ENCODE assay signal across 17 mouse cellular contexts in genomic region chr9:62613053-62613452, GRCm38 (mm10).
DNase-seq lines count a peak whose midpoint lies in the region; ATAC-seq and TF ChIP-seq lines count a peak whose summit lies in the region.
"Had no signal": no experiment of that assay in that cellular context is flagged by ENCODE, and none has a peak within 500 bp of the region (broad histone marks: within the 10 kb centered on the region; RNA-seq: fewer than 3 reads in every experiment).

No protein-coding gene starts in this region.

- no peaks in the 10 kb centered on the region for H3K27me3 ChIP-seq in forebrain, embryonic 10.5 days (ENCODE audit: poor library complexity, severe bottlenecking)
- H3K27me3 ChIP-seq in forebrain, embryonic 14.5 days (replicated peaks; ENCODE audit: control insufficient read depth, insufficient read depth, low read length): no peaks in the 10 kb centered on the region
- H3K27me3 ChIP-seq in neural tube, embryonic 11.5 days (ENCODE audit: control insufficient read depth, insufficient read depth, low read length): no peaks in the 10 kb centered on the region
- H3K27me3 ChIP-seq in lung, postnatal 0 days (replicated peaks; ENCODE audit: insufficient read depth, low read length): no peaks in the 10 kb centered on the region
- H3K27me3 ChIP-seq: forebrain, embryonic 15.5 days; intestine, embryonic 15.5 days; liver, embryonic 13.5 days had no signal

- H3K9ac ChIP-seq in forebrain, embryonic 14.5 days (ENCODE audit: low read length): no peak overlapping the region
- no peak overlapping the region for H3K9ac ChIP-seq in neural tube, embryonic 11.5 days (ENCODE audit: low read length)
- H3K9ac ChIP-seq in lung, postnatal 0 days (replicated peaks; ENCODE audit: low read depth): no peak overlapping the region
- H3K9ac ChIP-seq: forebrain, embryonic 15.5 days; intestine, embryonic 15.5 days; liver, embryonic 13.5 days had no signal

- no peak for TF ChIP-seq CTCF in embryonic fibroblast, embryonic 13.5 days (IDR thresholded peaks at IDR 0.05; ENCODE audit: borderline replicate concordance, insufficient read depth, low read length)
- no peak for TF ChIP-seq CTCF in lung, postnatal 0 days (IDR thresholded peaks at IDR 0.05)

- no peaks in the 10 kb centered on the region for H3K36me3 ChIP-seq in forebrain, embryonic 10.5 days (replicated peaks)
- H3K36me3 ChIP-seq in forebrain, embryonic 14.5 days (ENCODE audit: control insufficient read depth, insufficient read depth, low read length): no peaks in the 10 kb centered on the region
- no peaks in the 10 kb centered on the region for H3K36me3 ChIP-seq in neural tube, embryonic 11.5 days (ENCODE audit: control insufficient read depth, insufficient read depth, low read length)
- H3K36me3 ChIP-seq in lung, postnatal 0 days (ENCODE audit: insufficient read depth, low read length): no peaks in the 10 kb centered on the region
- H3K36me3 ChIP-seq: forebrain, embryonic 15.5 days; intestine, embryonic 15.5 days; liver, embryonic 13.5 days had no signal

- H3K4me3 ChIP-seq in forebrain, embryonic 10.5 days: no peak overlapping the region
- H3K4me3 ChIP-seq in forebrain, embryonic 14.5 days (ENCODE audit: low read depth, low read length): no peak overlapping the region
- H3K4me3 ChIP-seq in neural tube, embryonic 11.5 days (ENCODE audit: low read depth, low read length): no peak overlapping the region
- no peak overlapping the region for H3K4me3 ChIP-seq in embryonic fibroblast, embryonic 13.5 days (ENCODE audit: insufficient read depth, low read length)
- no peak overlapping the region for H3K4me3 ChIP-seq in lung, postnatal 0 days (ENCODE audit: low read depth, low read length)
- H3K4me3 ChIP-seq: forebrain, embryonic 15.5 days; intestine, embryonic 15.5 days; left cerebral cortex, adult 2 months; liver, embryonic 13.5 days had no signal

- peaks cover 14% of the 10 kb centered on the region for H3K9me3 ChIP-seq in forebrain, embryonic 10.5 days
- H3K9me3 ChIP-seq in forebrain, embryonic 14.5 days (replicated peaks; ENCODE audit: control insufficient read depth, low read length): 0 out of 2 replicates have a peak, but pooled peaks cover 3% of the 10 kb centered on the region
- no peaks in the 10 kb centered on the region for H3K9me3 ChIP-seq in neural tube, embryonic 11.5 days (ENCODE audit: control insufficient read depth, low read length)
- H3K9me3 ChIP-seq in lung, postnatal 0 days (ENCODE audit: low read length): no peaks in the 10 kb centered on the region
- H3K9me3 ChIP-seq: forebrain, embryonic 15.5 days; intestine, embryonic 15.5 days had no signal

- no peak for ATAC-seq in forebrain, embryonic 14.5 days
- no peak for ATAC-seq in neural tube, embryonic 11.5 days (ENCODE audit: insufficient read depth, low FRiP score, low TSS enrichment)
- ATAC-seq in lung, postnatal 0 days: no peak
- ATAC-seq: forebrain, embryonic 15.5 days; intestine, embryonic 15.5 days had no signal

- TF ChIP-seq EP300 in lung, postnatal 0 days (IDR thresholded peaks at IDR 0.05): no peak

- no peak overlapping the region for H3K4me2 ChIP-seq in forebrain, embryonic 14.5 days (ENCODE audit: low read length)
- H3K4me2 ChIP-seq in neural tube, embryonic 11.5 days (ENCODE audit: low read depth): no peak overlapping the region
- H3K4me2 ChIP-seq in lung, postnatal 0 days (replicated peaks; ENCODE audit: low read depth, low read length): no peak overlapping the region
- H3K4me2 ChIP-seq: forebrain, embryonic 15.5 days; intestine, embryonic 15.5 days; liver, embryonic 13.5 days had no signal

- DNase-seq in forebrain, embryonic 10.5 days (ENCODE audit: extremely low spot score, low spot score): no peak
- no peak for DNase-seq in forebrain, embryonic 14.5 days (ENCODE audit: low spot score)
- peak; percentile 51 for DNase-seq in neural tube, embryonic 11.5 days (ENCODE audit: low spot score)
- no peak for DNase-seq in neural tube, embryonic 10.5 days (ENCODE audit: extremely low spot score, low spot score)
- peak; percentile 93 for DNase-seq in retina, postnatal 1 day
- DNase-seq in lung, postnatal 0 days (ENCODE audit: low spot score): no peak
- no peak for DNase-seq in spleen, adult 18-20 months
- DNase-seq: adrenal gland, postnatal 10 days; cerebellum, postnatal 36 days; gastrocnemius, postnatal 36 days; kidney, postnatal 36 days; liver, embryonic 13.5 days; lung, postnatal 36 days had no signal

- TF ChIP-seq POLR2A in embryonic fibroblast, embryonic 13.5 days (IDR thresholded peaks at IDR 0.05; ENCODE audit: low read depth, low read length): no peak

- peak overlapping the region; percentile 71 for H3K27ac ChIP-seq in forebrain, embryonic 10.5 days
- H3K27ac ChIP-seq in forebrain, embryonic 14.5 days (ENCODE audit: low read depth, low read length): no peak overlapping the region
- H3K27ac ChIP-seq in neural tube, embryonic 11.5 days (ENCODE audit: low read depth, low read length): peak overlapping the region; percentile 49; the same call in 1 of the 2 replicates
- peak overlapping the region; percentile 80 for H3K27ac ChIP-seq in embryonic fibroblast, embryonic 13.5 days (ENCODE audit: insufficient read depth, low read length)
- H3K27ac ChIP-seq in lung, postnatal 0 days (ENCODE audit: low read length): no peak overlapping the region
- H3K27ac ChIP-seq: forebrain, embryonic 15.5 days; intestine, embryonic 15.5 days; left cerebral cortex, adult 2 months; liver, embryonic 13.5 days had no signal

- WGBS in forebrain, embryonic 10.5 days: 34% methylated on average over 2 of the region's 2 CpGs
- WGBS in forebrain, embryonic 14.5 days: 21% methylated on average over 2 of the region's 2 CpGs
- WGBS in neural tube, embryonic 11.5 days: 29% methylated on average over 2 of the region's 2 CpGs
- 53% methylated on average over 2 of the region's 2 CpGs for WGBS in lung, postnatal 0 days

- H3K4me1 ChIP-seq in forebrain, embryonic 10.5 days: peaks cover 38% of the 10 kb centered on the region
- H3K4me1 ChIP-seq in forebrain, embryonic 14.5 days (ENCODE audit: control insufficient read depth, insufficient read depth, low read length): no peaks in the 10 kb centered on the region
- H3K4me1 ChIP-seq in neural tube, embryonic 11.5 days (ENCODE audit: control insufficient read depth, insufficient read depth, low read length): no peaks in the 10 kb centered on the region; the same call in 1 of the 2 replicates
- peaks cover 7% of the 10 kb centered on the region for H3K4me1 ChIP-seq in embryonic fibroblast, embryonic 13.5 days (ENCODE audit: control insufficient read depth, insufficient read depth, low read length)
- no peaks in the 10 kb centered on the region for H3K4me1 ChIP-seq in lung, postnatal 0 days (ENCODE audit: insufficient read depth, low read depth, low read length)
- H3K4me1 ChIP-seq: forebrain, embryonic 15.5 days; liver, embryonic 13.5 days had no signal

Comparison
In these comparisons a context has a peak if more than half of its experiments do, and no peak if none do; other contexts are left out.
1. DNase-seq: peak in neural tube, embryonic 11.5 days (single experiment) and retina, postnatal 1 day (single experiment); none in forebrain, embryonic 10.5 days (single experiment), forebrain, embryonic 14.5 days (single experiment), neural tube, embryonic 10.5 days (single experiment), lung, postnatal 0 days (single experiment) and spleen, adult 18-20 months (0 of 2).
2. H3K27ac ChIP-seq: peak in forebrain, embryonic 10.5 days (single experiment), neural tube, embryonic 11.5 days (single experiment) and embryonic fibroblast, embryonic 13.5 days (single experiment); none in forebrain, embryonic 14.5 days (single experiment) and lung, postnatal 0 days (single experiment).